In the genomic region with DNA sequence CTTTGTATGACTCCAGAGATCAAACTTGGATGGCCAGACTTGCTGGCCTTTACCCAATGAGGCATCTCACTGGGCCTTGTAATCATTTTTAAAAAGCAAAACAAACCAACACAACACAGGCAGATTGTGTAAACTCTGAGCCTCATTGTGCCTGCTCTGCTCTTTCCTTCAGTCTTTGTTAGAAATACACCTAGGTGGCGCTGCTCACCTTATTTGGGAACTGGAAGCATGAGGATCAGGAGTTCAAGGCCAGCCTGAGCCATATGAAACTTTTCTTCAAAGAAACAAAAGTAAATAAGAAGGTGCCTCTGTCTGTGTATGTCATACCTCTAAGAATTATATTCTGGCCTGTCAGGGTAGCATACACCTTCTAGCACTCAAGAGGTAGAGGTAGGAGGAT, we compare ENCODE assay signal across 12 mouse cellular contexts.
A peak's percentile ranks its signal among the peaks of the same experiment; 100 is the strongest.
DNase-seq lines count a peak whose midpoint lies in the region; ATAC-seq and TF ChIP-seq lines count a peak whose summit lies in the region.
"Had no signal": no experiment of that assay in that cellular context is flagged by ENCODE, and none has a peak within 500 bp of the region (broad histone marks: within the 10 kb centered on the region; RNA-seq: fewer than 3 reads in every experiment).

No protein-coding gene starts in this region.

- DNase-seq in thymus, adult 2 months, result peak; percentile 20
- no peak for DNase-seq in thymus, adult 18-20 months
- DNase-seq in NIH3T3 (ENCODE audit: low read depth), result peak; percentile 28
- no peak for DNase-seq in spleen, adult 18-20 months
- DNase-seq in layer of hippocampus, postnatal 14 days (ENCODE audit: low spot score in 2 of 2), result no peak
- DNase-seq: right cerebral cortex, postnatal 4 days had no signal

- no peaks in the 10 kb centered on the region for H3K9me3 ChIP-seq in intestine, postnatal 0 days (ENCODE audit: control insufficient read depth)
- no peaks in the 10 kb centered on the region for H3K9me3 ChIP-seq in intestine, embryonic 15.5 days

- H3K4me2 ChIP-seq in intestine, postnatal 0 days (replicated peaks; ENCODE audit: low read depth), result no peak overlapping the region
- H3K4me2 ChIP-seq in intestine, embryonic 15.5 days (replicated peaks), result no peak overlapping the region
- H3K4me2 ChIP-seq: heart, embryonic 11.5 days had no signal

- no peak overlapping the region for H3K27ac ChIP-seq in intestine, postnatal 0 days (ENCODE audit: low read depth, low read length)
- H3K27ac ChIP-seq in intestine, embryonic 15.5 days, result no peak overlapping the region
- H3K27ac ChIP-seq in thymus, adult 2 months (ENCODE audit: control insufficient read depth, insufficient read depth, low read length), result no peak overlapping the region
- H3K27ac ChIP-seq: hindbrain, postnatal 0 days; macrophage had no signal

- no peak for ATAC-seq in intestine, postnatal 0 days
- ATAC-seq in intestine, embryonic 15.5 days, result no peak

- no peaks in the 10 kb centered on the region for H3K36me3 ChIP-seq in intestine, postnatal 0 days (ENCODE audit: control insufficient read depth, insufficient read depth)
- no peaks in the 10 kb centered on the region for H3K36me3 ChIP-seq in intestine, embryonic 15.5 days
- no peaks in the 10 kb centered on the region for H3K36me3 ChIP-seq in thymus, adult 2 months (ENCODE audit: control insufficient read depth, insufficient read depth, low read length)

- H3K27me3 ChIP-seq in intestine, postnatal 0 days (replicated peaks; ENCODE audit: control insufficient read depth, insufficient read depth, low read length), result no peaks in the 10 kb centered on the region
- H3K27me3 ChIP-seq in intestine, embryonic 15.5 days (replicated peaks), result no peaks in the 10 kb centered on the region
- H3K27me3 ChIP-seq in thymus, adult 2 months (ENCODE audit: control insufficient read depth, insufficient read depth, low read length), result no peaks in the 10 kb centered on the region

- TF ChIP-seq CTCF in intestine, postnatal 0 days (IDR thresholded peaks at IDR 0.05; ENCODE audit: low read depth), result peak; percentile 64
- TF ChIP-seq CTCF in thymus, adult 2 months (IDR thresholded peaks at IDR 0.05; ENCODE audit: borderline replicate concordance, control insufficient read depth, extremely low read depth, insufficient read depth, low read length, poor library complexity), result no peak

- no peak overlapping the region for H3K4me3 ChIP-seq in intestine, postnatal 0 days (ENCODE audit: low read depth, low read length)
- H3K4me3 ChIP-seq in intestine, embryonic 15.5 days (replicated peaks), result no peak overlapping the region
- H3K4me3 ChIP-seq in thymus, adult 2 months (ENCODE audit: control insufficient read depth, insufficient read depth, low read length), result no peak overlapping the region
- H3K4me3 ChIP-seq: erythroblast, embryonic 14.5 days had no signal

- no peaks in the 10 kb centered on the region for H3K4me1 ChIP-seq in intestine, postnatal 0 days (replicated peaks; ENCODE audit: control insufficient read depth, insufficient read depth, low read length)
- 0 out of 2 replicates have a peak, but pooled peaks cover 3% of the 10 kb centered on the region for H3K4me1 ChIP-seq in intestine, embryonic 15.5 days (replicated peaks)
- no peaks in the 10 kb centered on the region for H3K4me1 ChIP-seq in thymus, adult 2 months (replicated peaks; ENCODE audit: control insufficient read depth, insufficient read depth, low read length)

- no peak for TF ChIP-seq POLR2A in thymus, adult 2 months (IDR thresholded peaks at IDR 0.05; ENCODE audit: control insufficient read depth, extremely low read depth, insufficient read depth, low read length, poor library complexity)

- WGBS in intestine, postnatal 0 days, result 81% methylated on average over 1 of the region's 1 CpGs
- WGBS in intestine, embryonic 15.5 days, result 86% methylated on average over 1 of the region's 1 CpGs
- 94% methylated on average over 1 of the region's 1 CpGs for WGBS in thymus, adult 2 months

- H3K9ac ChIP-seq in intestine, postnatal 0 days (ENCODE audit: low read depth, low read length), result no peak overlapping the region
- no peak overlapping the region for H3K9ac ChIP-seq in intestine, embryonic 15.5 days

Comparison
In these comparisons a context has a peak if more than half of its experiments do, and no peak if none do; other contexts are left out.
1. DNase-seq: peak in thymus, adult 2 months (single experiment) and NIH3T3 (single experiment); none in thymus, adult 18-20 months (0 of 2), spleen, adult 18-20 months (0 of 2) and layer of hippocampus, postnatal 14 days (0 of 2).